Mouse (Mus musculus): ENCODE data around the gene Kcne1l. TPM values are rescaled to one million over a fixed set of nuclear protein-coding genes. Genes with fewer than 3 reads are reported as not detected.

Gene Kcne1l
- polyA plus RNA-seq, 1 experiment from 2014 or later: 33.8 TPM

- Histone ChIP-seq H3K9ac (peak overlapping the region; percentile 34; the same call in 1 of the 2 replicates), H3K27ac (peak overlapping the region; percentile 58)
Observed at GRCm38 (mm10) chrX:142305010-142305868, 855 bp downstream of the Kcne1l start.

GRCm38 (mm10) chrX:142304592-142304991, 1.5 kb downstream of the Kcne1l start:
- no peak overlapping the region for H3K27ac ChIP-seq
- H3K4me3 ChIP-seq (replicated peaks; ENCODE audit: low read length): no peak overlapping the region
- 0 out of 2 replicates have a peak, but pooled peaks cover 11% of the 10 kb centered on the region for H3K4me1 ChIP-seq (replicated peaks; ENCODE audit: control insufficient read depth, insufficient read depth, low read length)
- DNase-seq (ENCODE audit: low spot score) (no peak), ATAC-seq (ENCODE audit: low FRiP score) (no peak)
- H3K9me3 ChIP-seq (ENCODE audit: control insufficient read depth, low read length): no peaks in the 10 kb centered on the region
- H3K36me3 ChIP-seq (replicated peaks; ENCODE audit: control insufficient read depth, insufficient read depth): no peaks in the 10 kb centered on the region
- peaks cover 24% of the 10 kb centered on the region for H3K27me3 ChIP-seq (ENCODE audit: control insufficient read depth, insufficient read depth, low read length)
- H3K9ac ChIP-seq: no peak overlapping the region
- 0 out of 2 replicates have a peak overlapping the region, but pooled peaks have one; percentile 7 for H3K4me2 ChIP-seq (replicated peaks)

More at GRCm38 (mm10) chrX:142305010-142305868, 855 bp downstream of the Kcne1l start:
- 0 out of 2 replicates have a peak, but pooled peaks cover 11% of the 10 kb centered on the region for H3K4me1 ChIP-seq (replicated peaks; ENCODE audit: control insufficient read depth, insufficient read depth, low read length)
- ATAC-seq (ENCODE audit: low FRiP score): peak; percentile 88
- no peaks in the 10 kb centered on the region for H3K36me3 ChIP-seq (replicated peaks; ENCODE audit: control insufficient read depth, insufficient read depth)
- H3K4me3 ChIP-seq (replicated peaks; ENCODE audit: low read length): peak overlapping the region; percentile 16
- no peaks in the 10 kb centered on the region for H3K9me3 ChIP-seq (ENCODE audit: control insufficient read depth, low read length)
- peak overlapping the region; percentile 50 for H3K4me2 ChIP-seq (replicated peaks)
- 25% methylated on average over 35 of the region's 35 CpGs for WGBS
- peaks cover 24% of the 10 kb centered on the region for H3K27me3 ChIP-seq (ENCODE audit: control insufficient read depth, insufficient read depth, low read length)
- peak; percentile 35 for DNase-seq (ENCODE audit: low spot score)

GRCm38 (mm10) chrX:142303456-142303855, 2.6 kb downstream of the Kcne1l start:
- no peak overlapping the region for H3K27ac ChIP-seq
- 0 out of 2 replicates have a peak, but pooled peaks cover 11% of the 10 kb centered on the region for H3K4me1 ChIP-seq (replicated peaks; ENCODE audit: control insufficient read depth, insufficient read depth, low read length)
- H3K36me3 ChIP-seq (replicated peaks; ENCODE audit: control insufficient read depth, insufficient read depth): no peaks in the 10 kb centered on the region
- DNase-seq (ENCODE audit: low spot score): no peak
- H3K9me3 ChIP-seq (ENCODE audit: control insufficient read depth, low read length): no peaks in the 10 kb centered on the region
- no peak overlapping the region for H3K4me2 ChIP-seq (replicated peaks)
- ATAC-seq (ENCODE audit: low FRiP score): no peak
- H3K4me3 ChIP-seq (replicated peaks; ENCODE audit: low read length): no peak overlapping the region
- WGBS: 43% methylated on average over 2 of the region's 2 CpGs
- peaks cover 20% of the 10 kb centered on the region for H3K27me3 ChIP-seq (ENCODE audit: control insufficient read depth, insufficient read depth, low read length)
- no peak overlapping the region for H3K9ac ChIP-seq

- H3K27ac ChIP-seq: no peak overlapping the region
- no peak overlapping the region for H3K4me2 ChIP-seq (replicated peaks)
- DNase-seq (ENCODE audit: low spot score) (no peak), ATAC-seq (ENCODE audit: low FRiP score) (no peak)
- no peak overlapping the region for H3K9ac ChIP-seq
- peaks cover 12% of the 10 kb centered on the region; the same call in 1 of the 2 replicates for H3K27me3 ChIP-seq (ENCODE audit: control insufficient read depth, insufficient read depth, low read length)
- no peak overlapping the region for H3K4me3 ChIP-seq (replicated peaks; ENCODE audit: low read length)
- no peaks in the 10 kb centered on the region for H3K9me3 ChIP-seq (ENCODE audit: control insufficient read depth, low read length)
- H3K36me3 ChIP-seq (replicated peaks; ENCODE audit: control insufficient read depth, insufficient read depth): no peaks in the 10 kb centered on the region
- no peaks in the 10 kb centered on the region for H3K4me1 ChIP-seq (replicated peaks; ENCODE audit: control insufficient read depth, insufficient read depth, low read length)
- 63% methylated on average over 5 of the region's 5 CpGs for WGBS
Observed at GRCm38 (mm10) chrX:142285905-142286304, 20.2 kb downstream of the Kcne1l start.

GRCm38 (mm10) chrX:142276573-142276972, 29.5 kb downstream of the Kcne1l start:
- H3K9ac ChIP-seq: no peak overlapping the region
- H3K9me3 ChIP-seq (ENCODE audit: control insufficient read depth, low read length): no peaks in the 10 kb centered on the region
- no peak overlapping the region for H3K27ac ChIP-seq
- no peaks in the 10 kb centered on the region for H3K4me1 ChIP-seq (replicated peaks; ENCODE audit: control insufficient read depth, insufficient read depth, low read length)
- H3K36me3 ChIP-seq (replicated peaks; ENCODE audit: control insufficient read depth, insufficient read depth): no peaks in the 10 kb centered on the region
- no peak overlapping the region for H3K4me2 ChIP-seq (replicated peaks)
- H3K27me3 ChIP-seq (ENCODE audit: control insufficient read depth, insufficient read depth, low read length): peaks cover 2% of the 10 kb centered on the region; the same call in 1 of the 2 replicates
- no peak for DNase-seq (ENCODE audit: low spot score)
- no peak for ATAC-seq (ENCODE audit: low FRiP score)
- WGBS: 70% methylated on average over 3 of the region's 3 CpGs
- H3K4me3 ChIP-seq (replicated peaks; ENCODE audit: low read length): no peak overlapping the region

GRCm38 (mm10) chrX:142276031-142276430, 30.1 kb downstream of the Kcne1l start:
- Histone ChIP-seq H3K4me2 (replicated peaks) (no peak overlapping the region), H3K9me3 (ENCODE audit: control insufficient read depth, low read length) (no peaks in the 10 kb centered on the region), H3K9ac (no peak overlapping the region), H3K4me1 (replicated peaks; ENCODE audit: control insufficient read depth, insufficient read depth, low read length) (no peaks in the 10 kb centered on the region), H3K4me3 (replicated peaks; ENCODE audit: low read length) (no peak overlapping the region), H3K27ac (no peak overlapping the region), H3K36me3 (replicated peaks; ENCODE audit: control insufficient read depth, insufficient read depth) (no peaks in the 10 kb centered on the region), H3K27me3 (ENCODE audit: control insufficient read depth, insufficient read depth, low read length) (0 out of 2 replicates have a peak, but pooled peaks cover 3% of the 10 kb centered on the region)
- ATAC-seq (ENCODE audit: low FRiP score) (no peak), DNase-seq (ENCODE audit: low spot score) (no peak)
- 76% methylated on average over 3 of the region's 3 CpGs for WGBS

Other genes with a start within 250 kb of the Kcne1l start
- 0.18 and 0.36 TPM in 2 replicates for gene Gucy2f, start 109.4 kb downstream of the Kcne1l start, polyA plus RNA-seq (2014; fragmentation: Nextera tagmentation; extraction: Ambion mirVana)
- gene Nxt2, start 79.5 kb downstream of the Kcne1l start, polyA plus RNA-seq (2014; fragmentation: Nextera tagmentation; extraction: Ambion mirVana): 20.4 and 25.1 TPM in 2 replicates
- 31.4 and 39.8 TPM in 2 replicates for gene Acsl4, start 84.2 kb upstream of the Kcne1l start, polyA plus RNA-seq (2014; fragmentation: Nextera tagmentation; extraction: Ambion mirVana)